Mouse (Mus musculus) heart, embryonic 14.5 days (tissue): ENCODE results near the gene Rfxank. TPM values are rescaled to one million over a fixed set of nuclear protein-coding genes. Genes with fewer than 3 reads are reported as not detected.

Experiments used
- ATAC-seq: fragments of 200-750 bp; cut with Nextera tagmentation; 2 replicates; pipeline ENCODE4 v1.8.0; 2017; ENCODE audit warnings: low read depth, moderate TSS enrichment; ENCODE audit not compliant: insufficient number of reproducible peaks, insufficient read depth, low FRiP score
- H3K27ac ChIP-seq, 2 experiments: fragments of 200-500 bp in 1 of 2; fragments of 300-500 bp in 1 of 2; sonication (generic) in 1 of 2; replicated peaks in 1 of 2; 2 replicates each; pipeline ENCODE4 v1.5.1; 2012 to 2014; ENCODE audit warnings: low read depth in 2 of 2, low read length in 2 of 2, control low read depth in 1 of 2, mild to moderate bottlenecking in 1 of 2, mixed read lengths in 1 of 2; ENCODE audit not compliant: control insufficient read depth in 1 of 2, insufficient read depth in 1 of 2
- H3K27me3 ChIP-seq: fragments of 300-500 bp; sonication (generic); 2 replicates; pipeline ENCODE4 v1.6.1; 2014; ENCODE audit warnings: mild to moderate bottlenecking, low read length, control low read depth; ENCODE audit not compliant: control insufficient read depth, insufficient read depth
- H3K36me3 ChIP-seq: fragments of 300-500 bp; sonication (generic); 2 replicates; pipeline ENCODE4 v1.6.1; 2014; ENCODE audit warnings: mild to moderate bottlenecking, control low read depth, low read length, mixed read lengths; ENCODE audit not compliant: control insufficient read depth, insufficient read depth
- H3K4me1 ChIP-seq, 2 experiments: fragments of 200-500 bp in 1 of 2; fragments of 300-500 bp in 1 of 2; sonication (generic) in 1 of 2; 2 replicates each; pipeline ENCODE4 v1.6.1; 2012 to 2014; ENCODE audit warnings: low read length in 2 of 2, control low read depth in 1 of 2, mixed read lengths in 1 of 2; ENCODE audit not compliant: control insufficient read depth in 2 of 2, insufficient read depth in 2 of 2
- H3K4me2 ChIP-seq: fragments of 300-500 bp; sonication (generic); 2 replicates; pipeline ENCODE4 v1.6.1; 2014; ENCODE audit warnings: mild to moderate bottlenecking, low read length
- H3K4me3 ChIP-seq, 2 experiments: fragments of 200-500 bp in 1 of 2; fragments of 300-500 bp in 1 of 2; sonication (generic) in 1 of 2; 2 replicates each; pipeline ENCODE4 v1.5.1; 2012 to 2014; ENCODE audit warnings: low read length in 2 of 2, mild to moderate bottlenecking in 2 of 2, control low read depth in 1 of 2, low read depth in 1 of 2, moderate library complexity in 1 of 2; ENCODE audit not compliant: control insufficient read depth in 1 of 2, insufficient read depth in 1 of 2
- H3K9ac ChIP-seq: fragments of 300-500 bp; sonication (generic); 2 replicates; pipeline ENCODE4 v1.6.1; 2014; ENCODE audit warnings: mild to moderate bottlenecking, low read length
- H3K9me3 ChIP-seq: fragments of 300-500 bp; sonication (generic); 2 replicates; pipeline ENCODE4 v1.6.1; 2016; ENCODE audit warnings: low read length, control low read depth; ENCODE audit not compliant: control insufficient read depth
- WGBS: fragments of 180-500 bp; shearing (Covaris S2); extraction: QIAGEN DNeasy Blood & Tissue Kit; methylation state at CpG from one replicate; pipeline ENCODE4 v1.1.7; 2014; 5-methylcytosine and 5-hydroxymethylcytosine counted together
- polyA plus RNA-seq: library from polyadenylated mRNA; unstranded; fragments of >200 nt; fragmentation: Nextera tagmentation; extraction: Ambion mirVana; gene quantifications from 2 replicates; pipeline ENCODE4 v1.2.1, GENCODE M21; 2014

The Rfxank gene
- 18.1 and 21.0 TPM in 2 replicates for polyA plus RNA-seq

- Histone ChIP-seq H3K9me3 (no peaks in the 10 kb centered on the region), H3K27ac (peak within 1 kb of the TSS; percentile 81 to 83), H3K27me3 (no peaks in the 10 kb centered on the region), H3K36me3 (peaks cover 53% of the 10 kb centered on the region), H3K4me2 (peak within 1 kb of the TSS; percentile 81), H3K9ac (peak within 1 kb of the TSS; percentile 84), H3K4me1 (peaks cover 13 to 23% of the 10 kb centered on the region in 2 experiments), H3K4me3 (peak within 1 kb of the TSS; percentile 76 to 97)
- under 1% methylated on average over 46 of the region's 46 CpGs for WGBS
- ATAC-seq = peak; percentile 97
Measured at GRCm38 (mm10) chr8:70139026-70139857, at the start of gene Rfxank, which contains the start of the genes Borcs8 and Mef2b. Gene Rfxank (minus strand): TSS chr8:70139154. Gene Borcs8 (plus strand): TSS chr8:70139499. Gene Mef2b (plus strand): TSS chr8:70139711.

- Histone ChIP-seq H3K4me2 (no peak overlapping the region), H3K9ac (no peak overlapping the region), H3K27ac (no peak overlapping the region), H3K4me3 (no peak overlapping the region), H3K36me3 (0 out of 2 replicates have a peak, but pooled peaks cover 32% of the 10 kb centered on the region), H3K4me1 (no peaks in the 10 kb centered on the region), H3K27me3 (no peaks in the 10 kb centered on the region), H3K9me3 (no peaks in the 10 kb centered on the region)
- no peak for ATAC-seq
- WGBS = 69% methylated on average over 7 of the region's 7 CpGs
Measured at GRCm38 (mm10) chr8:70188707-70189106, 49.8 kb upstream of the Rfxank start.

DNA sequence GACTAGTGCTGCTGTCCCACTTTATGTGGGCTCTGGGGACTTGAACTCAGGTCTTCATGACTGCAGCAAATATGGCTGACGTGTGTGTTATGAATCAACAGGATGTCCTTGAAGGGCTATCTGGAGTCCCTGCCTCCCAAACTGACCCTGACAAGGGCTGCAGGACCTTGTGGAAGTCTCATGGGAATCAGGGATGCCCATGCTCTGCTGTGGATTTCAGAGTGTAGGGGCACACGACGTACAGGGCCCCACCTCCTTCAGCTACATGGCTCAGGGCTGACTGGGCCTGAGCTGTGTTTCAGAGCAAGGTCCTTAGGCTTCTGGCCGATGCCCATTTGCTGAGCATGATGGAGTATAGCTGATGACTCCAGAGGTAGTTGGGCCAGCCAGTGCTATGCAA lies 44.2 kb upstream of the Rfxank start:
- Histone ChIP-seq H3K36me3 (peaks cover 49% of the 10 kb centered on the region), H3K4me1 (0 out of 4 replicates have a peak, but pooled peaks cover 0 to 3% of the 10 kb centered on the region in 2 experiments), H3K4me3 (no peak overlapping the region), H3K4me2 (no peak overlapping the region), H3K9ac (no peak overlapping the region), H3K27me3 (no peaks in the 10 kb centered on the region), H3K9me3 (no peaks in the 10 kb centered on the region), H3K27ac (no peak overlapping the region)
- no peak for ATAC-seq
- 79% methylated on average over 4 of the region's 4 CpGs for WGBS

DNA sequence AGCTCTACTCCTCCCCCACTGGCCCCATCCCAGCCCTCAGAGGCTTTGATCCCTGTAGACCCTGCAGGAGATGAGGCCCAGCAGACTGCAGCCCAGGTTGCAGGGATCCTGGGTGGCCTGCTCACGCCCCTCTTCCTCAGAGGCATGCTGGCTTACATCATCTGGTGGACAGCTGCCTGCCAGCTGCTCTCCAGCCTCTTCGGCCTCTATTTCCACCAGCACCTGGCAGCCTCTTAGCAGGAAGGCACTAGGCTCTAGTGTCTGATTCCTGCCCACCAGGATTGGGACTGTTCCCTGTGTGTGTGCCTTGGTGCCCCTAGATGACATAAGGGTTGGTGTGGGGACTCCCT lies 42.9 kb upstream of the Rfxank start:
- no peaks in the 10 kb centered on the region for H3K9me3 ChIP-seq
- no peak overlapping the region for H3K4me2 ChIP-seq
- no peaks in the 10 kb centered on the region for H3K27me3 ChIP-seq
- H3K4me1 ChIP-seq = 0 out of 4 replicates have a peak, but pooled peaks cover 0 to 3% of the 10 kb centered on the region in 2 experiments
- no peak overlapping the region for H3K9ac ChIP-seq
- H3K27ac ChIP-seq = no peak overlapping the region
- ATAC-seq = no peak
- 31% methylated on average over 2 of the region's 2 CpGs for WGBS
- no peak overlapping the region for H3K4me3 ChIP-seq
- peaks cover 56% of the 10 kb centered on the region for H3K36me3 ChIP-seq

- Histone ChIP-seq H3K4me2 (no peak overlapping the region), H3K36me3 (peaks cover 61% of the 10 kb centered on the region), H3K4me3 (no peak overlapping the region), H3K27ac (no peak overlapping the region), H3K9ac (no peak overlapping the region), H3K27me3 (no peaks in the 10 kb centered on the region), H3K9me3 (no peaks in the 10 kb centered on the region), H3K4me1 (0 out of 4 replicates have a peak, but pooled peaks cover 0 to 3% of the 10 kb centered on the region in 2 experiments)
- no peak for ATAC-seq
- 70% methylated on average over 16 of the region's 16 CpGs for WGBS
Measured at GRCm38 (mm10) chr8:70181212-70181902, 42.4 kb upstream of the Rfxank start.

GRCm38 (mm10) chr8:70179082-70179481 lies 40.1 kb upstream of the Rfxank start:
- H3K4me2 ChIP-seq = no peak overlapping the region
- H3K4me1 ChIP-seq = peaks cover 5 to 9% of the 10 kb centered on the region in 2 experiments
- peaks cover 67% of the 10 kb centered on the region for H3K36me3 ChIP-seq
- no peak overlapping the region for H3K9ac ChIP-seq
- 97% methylated on average over 4 of the region's 4 CpGs for WGBS
- H3K4me3 ChIP-seq = no peak overlapping the region
- no peak overlapping the region for H3K27ac ChIP-seq
- no peaks in the 10 kb centered on the region for H3K27me3 ChIP-seq
- H3K9me3 ChIP-seq = no peaks in the 10 kb centered on the region
- no peak for ATAC-seq

- 86% methylated on average over 2 of the region's 2 CpGs for WGBS
- Histone ChIP-seq H3K27ac (no peak overlapping the region), H3K9me3 (no peaks in the 10 kb centered on the region), H3K4me2 (no peak overlapping the region), H3K36me3 (peaks cover 67% of the 10 kb centered on the region), H3K9ac (no peak overlapping the region), H3K27me3 (no peaks in the 10 kb centered on the region), H3K4me3 (no peak overlapping the region), H3K4me1 (peaks cover 10 to 17% of the 10 kb centered on the region in 2 experiments)
- ATAC-seq = no peak
Measured at GRCm38 (mm10) chr8:70178231-70178630, 39.3 kb upstream of the Rfxank start.
